Mouse (Mus musculus): ENCODE measurements around the gene Trp53bp2. TPM values are rescaled to one million over a fixed set of nuclear protein-coding genes. Genes with fewer than 3 reads are reported as not detected.

The Trp53bp2 gene
- polyA plus RNA-seq, 1 experiment from 2014 or later, result 24.1 TPM

DNA sequence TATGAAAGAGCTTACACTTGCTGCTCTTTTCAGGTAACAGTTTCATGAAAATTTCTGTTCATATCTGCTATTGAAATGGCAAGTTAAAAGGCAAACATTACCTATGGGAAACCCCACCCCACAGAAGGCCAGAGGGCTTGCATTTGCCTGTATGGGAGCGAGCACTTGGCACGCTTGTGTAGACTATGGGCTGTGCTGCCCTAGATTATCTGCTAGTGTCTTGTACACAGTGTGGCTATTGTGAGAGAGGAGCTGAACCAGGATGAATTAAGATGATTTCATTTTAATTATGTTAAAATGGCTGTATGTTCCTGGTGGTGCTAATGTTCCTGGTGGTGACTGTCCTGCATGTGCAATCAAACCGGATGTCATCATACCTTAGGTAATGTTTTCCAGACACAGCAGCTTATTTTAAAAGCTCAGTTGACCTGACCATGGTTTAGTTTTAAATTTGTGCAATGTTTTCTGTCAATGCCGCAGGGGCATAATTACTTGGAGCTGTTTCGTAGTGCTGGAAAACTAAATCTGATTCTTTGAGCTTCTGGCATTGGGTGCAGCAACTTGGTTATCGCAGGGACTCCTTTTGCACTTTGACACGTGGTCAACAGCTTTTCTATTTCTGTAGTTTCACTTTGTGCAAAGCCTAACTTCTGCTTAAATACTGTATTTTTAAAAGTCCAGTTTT, 3.8 kb downstream of the Trp53bp2 start:
- ATAC-seq (ENCODE audit: low read depth), result no peak

DNA sequence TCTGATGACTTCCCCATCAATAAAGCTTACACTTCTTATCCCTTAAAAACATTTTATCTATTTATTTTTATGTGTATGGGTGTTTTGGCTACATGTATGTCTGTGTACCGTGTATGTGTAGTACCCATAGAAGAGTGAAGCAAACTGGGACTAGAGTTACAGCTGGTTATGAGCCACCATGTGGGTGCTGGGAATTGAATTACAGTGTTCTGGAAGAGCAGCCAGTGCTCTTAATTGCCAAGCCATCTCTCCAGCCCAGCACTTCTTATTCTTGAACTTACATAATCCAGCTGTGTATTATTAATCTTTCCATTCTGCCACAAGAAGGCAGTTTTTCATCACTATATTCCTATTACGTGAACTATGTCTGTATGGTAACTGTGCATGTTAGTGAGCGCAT, 10.5 kb downstream of the Trp53bp2 start:
- Histone ChIP-seq H3K4me2 (ENCODE audit: low read depth, low read length) (no peak overlapping the region), H3K9ac (ENCODE audit: low read depth, low read length) (no peak overlapping the region), H3K9me3 (ENCODE audit: control insufficient read depth, low read length) (no peaks in the 10 kb centered on the region), H3K4me1 (ENCODE audit: control insufficient read depth, insufficient read depth, low read length) (no peaks in the 10 kb centered on the region; the same call in none of the 2 replicates), H3K27me3 (replicated peaks; ENCODE audit: control insufficient read depth, insufficient read depth, low read length) (no peaks in the 10 kb centered on the region), H3K4me3 (ENCODE audit: low read depth, low read length) (no peak overlapping the region), H3K27ac (replicated peaks; ENCODE audit: low read depth, low read length) (no peak overlapping the region), H3K36me3 (ENCODE audit: control insufficient read depth, insufficient read depth, low read length) (no peaks in the 10 kb centered on the region)
- DNase-seq (ENCODE audit: low spot score) (no peak), ATAC-seq (ENCODE audit: low read depth) (no peak)
- WGBS, result 61% methylated on average over 3 of the region's 3 CpGs

More for the DNA sequence above, 3.8 kb downstream of the Trp53bp2 start:
- Histone ChIP-seq H3K9me3 (ENCODE audit: control insufficient read depth, low read length) (no peaks in the 10 kb centered on the region), H3K4me1 (ENCODE audit: control insufficient read depth, insufficient read depth, low read length) (peaks cover 34% of the 10 kb centered on the region), H3K4me3 (ENCODE audit: low read depth, low read length) (no peak overlapping the region; the same call in 1 of the 2 replicates), H3K4me2 (ENCODE audit: low read depth, low read length) (peak overlapping the region; percentile 16; the same call in 1 of the 2 replicates), H3K36me3 (ENCODE audit: control insufficient read depth, insufficient read depth, low read length) (no peaks in the 10 kb centered on the region), H3K27me3 (replicated peaks; ENCODE audit: control insufficient read depth, insufficient read depth, low read length) (no peaks in the 10 kb centered on the region), H3K9ac (ENCODE audit: low read depth, low read length) (no peak overlapping the region), H3K27ac (replicated peaks; ENCODE audit: low read depth, low read length) (peak overlapping the region; percentile 39; the same call in 1 of the 2 replicates)
- no peak for DNase-seq (ENCODE audit: low spot score)
- 39% methylated on average over 7 of the region's 7 CpGs for WGBS

DNA sequence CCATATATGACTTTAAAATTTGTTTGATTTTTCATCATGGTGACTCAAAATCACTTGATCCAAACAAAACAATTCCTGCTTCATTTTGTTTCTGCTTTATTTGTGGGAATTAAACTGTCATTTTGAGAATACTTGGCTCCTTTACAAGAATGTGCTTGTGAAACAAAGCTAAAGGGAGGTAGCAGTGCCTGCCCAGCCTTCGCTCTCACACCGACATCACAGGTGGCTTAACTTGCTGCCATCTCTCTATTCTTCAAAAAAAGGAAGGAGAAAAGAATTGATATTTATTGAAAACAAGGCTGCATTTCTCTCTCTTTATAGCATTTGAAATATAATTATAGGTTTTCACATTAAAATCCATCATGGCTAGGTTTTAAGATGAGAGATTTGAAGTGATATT, 15.3 kb downstream of the Trp53bp2 start:
- no peak overlapping the region for H3K4me3 ChIP-seq (ENCODE audit: low read depth, low read length)
- no peaks in the 10 kb centered on the region for H3K9me3 ChIP-seq (ENCODE audit: control insufficient read depth, low read length)
- no peak overlapping the region for H3K9ac ChIP-seq (ENCODE audit: low read depth, low read length)
- peaks cover 3% of the 10 kb centered on the region; the same call in 1 of the 2 replicates for H3K36me3 ChIP-seq (ENCODE audit: control insufficient read depth, insufficient read depth, low read length)
- no peak overlapping the region for H3K27ac ChIP-seq (replicated peaks; ENCODE audit: low read depth, low read length)
- WGBS, result 55% methylated on average over 2 of the region's 2 CpGs
- peaks cover 9% of the 10 kb centered on the region; the same call in 1 of the 2 replicates for H3K4me1 ChIP-seq (ENCODE audit: control insufficient read depth, insufficient read depth, low read length)
- no peak overlapping the region for H3K4me2 ChIP-seq (ENCODE audit: low read depth, low read length)
- H3K27me3 ChIP-seq (replicated peaks; ENCODE audit: control insufficient read depth, insufficient read depth, low read length), result no peaks in the 10 kb centered on the region
- peak; percentile 32 for DNase-seq (ENCODE audit: low spot score)
- no peak for ATAC-seq (ENCODE audit: low read depth)

DNA sequence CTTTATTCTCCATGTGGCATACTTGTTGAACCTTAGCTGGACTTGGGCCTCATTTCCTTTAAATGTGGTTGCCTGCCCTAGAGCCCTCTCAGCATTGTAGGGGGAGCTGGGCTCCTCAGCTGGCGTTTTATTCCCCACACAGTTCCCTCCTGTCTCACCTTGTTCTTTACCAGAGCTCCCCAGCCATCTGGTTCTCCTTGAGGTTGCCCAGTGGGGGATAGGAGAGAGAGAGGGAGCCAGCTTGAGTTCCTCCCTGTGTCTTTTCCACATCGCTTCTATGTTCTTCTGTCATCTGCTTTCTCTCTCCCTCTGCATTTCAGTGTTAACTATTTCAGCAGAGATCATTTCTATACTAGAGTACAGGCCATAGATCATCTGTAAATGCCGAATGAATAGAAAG, 16.2 kb downstream of the Trp53bp2 start:
- Histone ChIP-seq H3K4me1 (ENCODE audit: control insufficient read depth, insufficient read depth, low read length) (peaks cover 9% of the 10 kb centered on the region; the same call in 1 of the 2 replicates), H3K27me3 (replicated peaks; ENCODE audit: control insufficient read depth, insufficient read depth, low read length) (no peaks in the 10 kb centered on the region), H3K4me2 (ENCODE audit: low read depth, low read length) (no peak overlapping the region), H3K27ac (replicated peaks; ENCODE audit: low read depth, low read length) (peak overlapping the region; percentile 29; the same call in 1 of the 2 replicates), H3K9ac (ENCODE audit: low read depth, low read length) (no peak overlapping the region), H3K4me3 (ENCODE audit: low read depth, low read length) (no peak overlapping the region), H3K9me3 (ENCODE audit: control insufficient read depth, low read length) (no peaks in the 10 kb centered on the region), H3K36me3 (ENCODE audit: control insufficient read depth, insufficient read depth, low read length) (peaks cover 5% of the 10 kb centered on the region; the same call in 1 of the 2 replicates)
- WGBS, result 61% methylated on average over 3 of the region's 3 CpGs
- DNase-seq (ENCODE audit: low spot score), result no peak
- ATAC-seq (ENCODE audit: low read depth), result no peak

DNA sequence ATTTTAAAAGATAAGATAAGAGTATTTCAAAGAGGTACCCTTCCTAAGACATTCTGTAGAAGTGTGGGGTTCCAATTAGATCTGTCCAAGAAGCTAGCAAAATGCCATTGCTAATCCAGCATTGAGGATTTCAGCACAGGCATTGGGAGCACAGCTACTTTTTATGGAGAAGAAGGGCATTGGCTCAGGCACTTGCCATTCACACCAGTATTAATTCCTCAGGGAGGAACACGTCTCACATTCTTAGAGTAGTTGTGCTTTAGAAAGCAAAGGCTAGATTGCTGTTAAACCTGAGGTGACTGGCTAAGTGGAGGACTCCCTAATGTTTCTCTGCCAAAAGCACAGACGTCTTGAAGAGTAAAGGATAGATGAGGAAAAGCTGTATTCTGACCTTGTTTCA, 17.5 kb downstream of the Trp53bp2 start:
- no peak overlapping the region for H3K4me3 ChIP-seq (ENCODE audit: low read depth, low read length)
- peaks cover 14% of the 10 kb centered on the region for H3K36me3 ChIP-seq (ENCODE audit: control insufficient read depth, insufficient read depth, low read length)
- H3K27ac ChIP-seq (replicated peaks; ENCODE audit: low read depth, low read length), result no peak overlapping the region
- H3K4me1 ChIP-seq (ENCODE audit: control insufficient read depth, insufficient read depth, low read length), result peaks cover 9% of the 10 kb centered on the region; the same call in 1 of the 2 replicates
- no peak for ATAC-seq (ENCODE audit: low read depth)
- no peak for DNase-seq (ENCODE audit: low spot score)
- no peaks in the 10 kb centered on the region for H3K27me3 ChIP-seq (replicated peaks; ENCODE audit: control insufficient read depth, insufficient read depth, low read length)
- H3K4me2 ChIP-seq (ENCODE audit: low read depth, low read length), result no peak overlapping the region
- H3K9me3 ChIP-seq (ENCODE audit: control insufficient read depth, low read length), result no peaks in the 10 kb centered on the region
- no peak overlapping the region for H3K9ac ChIP-seq (ENCODE audit: low read depth, low read length)
- 32% methylated on average over 2 of the region's 2 CpGs for WGBS

DNA sequence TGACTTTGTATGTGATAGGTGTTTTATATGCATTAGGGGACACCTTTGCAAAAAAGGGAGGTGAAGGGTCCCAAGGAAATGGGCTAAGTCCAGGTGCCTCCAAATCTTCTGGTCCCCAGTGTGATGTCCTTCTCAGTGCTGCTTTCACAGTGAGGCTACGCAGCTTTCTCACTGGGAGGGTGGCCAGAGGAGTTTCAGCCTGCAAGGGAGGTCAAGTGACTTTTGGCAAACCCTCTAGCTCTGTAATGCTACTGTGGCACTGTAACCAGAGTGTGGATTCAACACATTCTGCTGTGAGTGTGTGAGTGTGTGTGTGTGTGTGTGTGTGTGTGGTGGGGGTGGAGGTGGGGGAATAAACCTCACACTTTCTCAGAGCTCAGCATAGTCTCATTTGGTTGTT, 18.5 kb downstream of the Trp53bp2 start:
- whole genome bisulfite sequencing, result 92% methylated on average over 1 of the region's 1 CpGs
- DNase-seq (ENCODE audit: low spot score) (no peak), ATAC-seq (ENCODE audit: low read depth) (no peak)
- Histone ChIP-seq H3K27me3 (replicated peaks; ENCODE audit: control insufficient read depth, insufficient read depth, low read length) (no peaks in the 10 kb centered on the region), H3K9me3 (ENCODE audit: control insufficient read depth, low read length) (no peaks in the 10 kb centered on the region), H3K4me3 (ENCODE audit: low read depth, low read length) (no peak overlapping the region), H3K4me2 (ENCODE audit: low read depth, low read length) (no peak overlapping the region), H3K36me3 (ENCODE audit: control insufficient read depth, insufficient read depth, low read length) (peaks cover 24% of the 10 kb centered on the region), H3K9ac (ENCODE audit: low read depth, low read length) (no peak overlapping the region), H3K4me1 (ENCODE audit: control insufficient read depth, insufficient read depth, low read length) (peaks cover 9% of the 10 kb centered on the region; the same call in 1 of the 2 replicates), H3K27ac (replicated peaks; ENCODE audit: low read depth, low read length) (no peak overlapping the region)

DNA sequence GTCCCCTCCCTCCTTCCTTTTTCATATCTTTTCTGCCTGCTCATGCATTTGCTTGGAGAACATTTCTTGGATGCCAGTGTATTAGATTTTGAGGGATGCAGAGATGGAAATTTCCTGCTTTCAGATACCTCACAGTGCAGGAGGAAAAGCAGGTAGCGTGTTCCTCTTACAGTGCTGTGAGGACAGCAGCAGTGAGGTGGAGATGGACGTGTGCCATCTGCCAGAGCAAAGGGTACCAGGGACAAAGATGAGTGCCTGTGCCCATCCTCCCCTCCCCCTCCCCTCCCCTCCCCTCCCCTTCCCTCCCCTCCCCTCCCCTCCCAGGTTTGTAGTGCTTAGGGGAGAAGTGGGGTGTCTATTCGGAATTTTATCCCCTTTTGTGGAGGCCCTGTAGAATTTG, 20.9 kb downstream of the Trp53bp2 start:
- H3K4me1 ChIP-seq (ENCODE audit: control insufficient read depth, insufficient read depth, low read length), result peaks cover 9% of the 10 kb centered on the region; the same call in 1 of the 2 replicates
- no peaks in the 10 kb centered on the region for H3K9me3 ChIP-seq (ENCODE audit: control insufficient read depth, low read length)
- no peak for ATAC-seq (ENCODE audit: low read depth)
- peaks cover 36% of the 10 kb centered on the region for H3K36me3 ChIP-seq (ENCODE audit: control insufficient read depth, insufficient read depth, low read length)
- H3K27ac ChIP-seq (replicated peaks; ENCODE audit: low read depth, low read length), result no peak overlapping the region
- no peak overlapping the region for H3K4me3 ChIP-seq (ENCODE audit: low read depth, low read length)
- no peak for DNase-seq (ENCODE audit: low spot score)
- H3K27me3 ChIP-seq (replicated peaks; ENCODE audit: control insufficient read depth, insufficient read depth, low read length), result no peaks in the 10 kb centered on the region
- WGBS, result 85% methylated on average over 3 of the region's 3 CpGs
- no peak overlapping the region for H3K4me2 ChIP-seq (ENCODE audit: low read depth, low read length)
- H3K9ac ChIP-seq (ENCODE audit: low read depth, low read length), result no peak overlapping the region

DNA sequence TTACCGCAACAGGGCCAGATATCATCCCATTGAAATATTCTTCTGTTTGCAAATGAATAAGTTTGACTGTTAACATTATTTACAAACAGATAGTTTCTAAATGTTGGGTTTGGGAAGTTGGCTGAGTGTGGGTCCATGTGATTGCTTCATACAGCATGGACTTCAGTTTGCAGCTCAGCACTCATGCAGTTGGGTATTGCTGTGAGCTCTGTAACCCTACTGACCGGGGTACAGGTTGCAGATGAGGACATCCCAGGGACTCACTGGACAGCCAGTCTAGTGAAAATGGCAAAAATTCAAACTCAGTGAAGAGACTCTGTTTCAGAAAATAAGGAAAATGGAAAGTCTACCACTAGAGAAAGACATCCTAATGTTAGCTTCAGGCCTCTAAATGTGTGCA, 21.7 kb downstream of the Trp53bp2 start:
- ATAC-seq (ENCODE audit: low read depth), result no peak

DNA sequence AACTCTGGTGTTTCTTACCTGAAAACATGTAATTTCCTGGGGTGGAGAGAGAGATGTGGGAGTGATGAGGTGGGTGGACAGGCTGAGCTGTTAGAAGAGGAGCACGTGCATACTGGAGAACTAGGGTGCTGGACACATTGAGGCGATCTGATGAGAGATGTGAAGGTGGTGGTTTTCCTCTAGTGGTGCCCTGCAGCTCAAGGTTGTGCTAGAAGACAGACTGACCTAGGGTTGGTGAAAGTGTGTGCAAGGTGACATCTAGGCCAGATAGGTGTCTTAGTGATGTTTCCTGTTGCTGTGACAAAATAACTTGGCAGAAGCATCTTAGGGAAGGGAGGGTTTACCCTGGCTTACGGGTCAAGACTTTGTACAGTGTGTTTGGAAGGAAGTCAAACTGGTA, 23.1 kb downstream of the Trp53bp2 start:
- Histone ChIP-seq H3K36me3 (ENCODE audit: control insufficient read depth, insufficient read depth, low read length) (peaks cover 46% of the 10 kb centered on the region), H3K4me1 (ENCODE audit: control insufficient read depth, insufficient read depth, low read length) (peaks cover 3% of the 10 kb centered on the region; the same call in 1 of the 2 replicates), H3K4me3 (ENCODE audit: low read depth, low read length) (no peak overlapping the region), H3K4me2 (ENCODE audit: low read depth, low read length) (no peak overlapping the region), H3K9me3 (ENCODE audit: control insufficient read depth, low read length) (no peaks in the 10 kb centered on the region), H3K27ac (replicated peaks; ENCODE audit: low read depth, low read length) (no peak overlapping the region), H3K9ac (ENCODE audit: low read depth, low read length) (no peak overlapping the region), H3K27me3 (replicated peaks; ENCODE audit: control insufficient read depth, insufficient read depth, low read length) (no peaks in the 10 kb centered on the region)
- 91% methylated on average over 3 of the region's 3 CpGs for whole genome bisulfite sequencing
- ATAC-seq (ENCODE audit: low read depth) (no peak), DNase-seq (ENCODE audit: low spot score) (no peak)

More for the DNA sequence above, 21.7 kb downstream of the Trp53bp2 start:
- no peak for DNase-seq (ENCODE audit: low spot score)
- peaks cover 42% of the 10 kb centered on the region for H3K36me3 ChIP-seq (ENCODE audit: control insufficient read depth, insufficient read depth, low read length)
- no peak overlapping the region for H3K27ac ChIP-seq (replicated peaks; ENCODE audit: low read depth, low read length)
- no peak overlapping the region for H3K9ac ChIP-seq (ENCODE audit: low read depth, low read length)
- peaks cover 9% of the 10 kb centered on the region; the same call in 1 of the 2 replicates for H3K4me1 ChIP-seq (ENCODE audit: control insufficient read depth, insufficient read depth, low read length)
- no peaks in the 10 kb centered on the region for H3K27me3 ChIP-seq (replicated peaks; ENCODE audit: control insufficient read depth, insufficient read depth, low read length)
- no peaks in the 10 kb centered on the region for H3K9me3 ChIP-seq (ENCODE audit: control insufficient read depth, low read length)
- no peak overlapping the region for H3K4me2 ChIP-seq (ENCODE audit: low read depth, low read length)
- 97% methylated on average over 2 of the region's 2 CpGs for WGBS
- no peak overlapping the region for H3K4me3 ChIP-seq (ENCODE audit: low read depth, low read length)
